Mouse (Mus musculus): Measurements from ENCODE around the gene Asb16. TPM values are rescaled to one million over a fixed set of nuclear protein-coding genes. Genes with fewer than 3 reads are reported as not detected.

Gene Asb16
- polyA plus RNA-seq, 1 experiment from 2014 or later = 0.12 TPM

DNA sequence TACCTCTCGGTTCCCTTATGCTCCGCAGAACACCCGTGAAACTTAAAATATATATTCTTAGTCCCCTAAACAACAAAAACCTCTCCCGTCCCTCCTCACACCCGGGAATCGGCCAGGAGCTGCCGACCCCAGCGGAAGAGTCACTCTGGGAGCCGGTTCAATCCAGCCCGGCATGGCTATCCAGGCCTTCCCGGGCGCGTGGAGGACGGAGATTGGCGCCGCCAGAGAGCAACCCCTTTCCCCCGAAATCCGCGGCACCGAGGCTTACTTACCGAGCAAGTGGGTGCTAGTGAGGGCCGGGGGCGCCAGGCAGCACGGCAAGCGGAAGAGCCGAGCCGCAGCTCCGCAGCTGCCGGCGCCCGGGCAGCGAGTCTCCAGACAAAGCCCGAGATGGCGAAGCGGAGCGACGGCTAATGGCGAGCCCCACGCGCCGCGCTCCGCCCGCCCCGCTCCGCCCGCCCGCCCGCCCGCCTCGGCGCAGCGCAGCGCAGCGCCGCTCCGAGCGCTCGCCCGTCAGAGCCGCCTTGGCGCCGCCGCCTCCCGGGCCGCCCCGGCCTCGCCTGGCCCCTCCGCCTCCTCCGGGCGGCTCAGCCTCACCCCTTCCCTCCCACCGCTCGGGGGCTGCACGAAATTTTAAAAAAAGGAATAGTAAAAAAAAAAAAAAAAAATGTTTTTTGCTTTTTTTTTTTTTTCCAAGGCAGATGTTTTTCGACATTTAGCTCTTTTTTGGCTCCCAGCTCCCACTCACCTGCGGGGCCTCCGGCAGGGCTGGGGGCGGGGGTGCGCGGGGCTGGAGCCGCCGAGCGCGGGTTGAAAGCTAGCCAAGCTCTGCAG, 50.2 kb downstream of the Asb16 start:
- ATAC-seq (ENCODE audit: insufficient read depth, low FRiP score) = peak; percentile 16; the same call in 1 of the 2 replicates
- WGBS = under 1% methylated on average over 84 of the region's 84 CpGs
- no peaks in the 10 kb centered on the region for H3K9me3 ChIP-seq (replicated peaks; ENCODE audit: control insufficient read depth, low read length)
- H3K4me3 ChIP-seq (replicated peaks; ENCODE audit: low read length) = peak overlapping the region; percentile 98
- peaks cover 10% of the 10 kb centered on the region for H3K36me3 ChIP-seq (ENCODE audit: control insufficient read depth, insufficient read depth, low read length)
- H3K9ac ChIP-seq (ENCODE audit: low read length) = peak overlapping the region; percentile 100
- peak overlapping the region; percentile 99 for H3K27ac ChIP-seq (ENCODE audit: low read length)
- peak overlapping the region; percentile 78 for H3K4me2 ChIP-seq (ENCODE audit: low read depth, low read length)
- H3K27me3 ChIP-seq (ENCODE audit: control insufficient read depth, insufficient read depth, low read length) = no peaks in the 10 kb centered on the region
- H3K4me1 ChIP-seq (ENCODE audit: control insufficient read depth, insufficient read depth, low read length) = peaks cover 23% of the 10 kb centered on the region

DNA sequence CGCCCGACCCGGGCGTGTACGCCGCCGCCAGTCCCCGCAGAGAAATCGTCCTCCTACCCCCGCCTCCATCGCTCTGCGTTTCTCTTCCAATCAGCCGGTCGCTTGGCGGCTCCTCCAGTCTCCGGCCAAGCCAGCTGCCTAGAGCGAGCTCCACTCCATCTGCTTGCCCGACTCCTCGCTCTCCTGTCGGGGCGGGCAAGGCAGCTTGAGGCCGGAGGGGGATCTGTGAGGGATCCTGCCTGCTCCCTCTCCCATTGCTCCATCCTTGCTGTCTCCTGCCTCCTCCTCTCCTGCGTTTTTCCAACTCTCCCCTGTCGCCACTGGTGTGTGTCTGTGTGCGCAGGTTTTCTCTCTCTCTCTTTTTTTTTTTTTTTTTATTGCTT, 50.9 kb downstream of the Asb16 start, which contains the start of gene Ubtf:
Gene Ubtf, minus strand, starts transcription at position 333 of the 383 bp plus-strand sequence.
- H3K4me3 ChIP-seq (replicated peaks; ENCODE audit: low read length) = peak within 1 kb of the TSS; percentile 98
- H3K27ac ChIP-seq (ENCODE audit: low read length) = peak within 1 kb of the TSS; percentile 99
- peak within 1 kb of the TSS; percentile 100 for H3K9ac ChIP-seq (ENCODE audit: low read length)
- H3K9me3 ChIP-seq (replicated peaks; ENCODE audit: control insufficient read depth, low read length) = no peaks in the 10 kb centered on the region
- H3K4me1 ChIP-seq (ENCODE audit: control insufficient read depth, insufficient read depth, low read length) = peaks cover 23% of the 10 kb centered on the region
- peak within 1 kb of the TSS; percentile 78 for H3K4me2 ChIP-seq (ENCODE audit: low read depth, low read length)
- whole genome bisulfite sequencing = under 1% methylated on average over 25 of the region's 25 CpGs
- peak; percentile 2; the same call in 1 of the 2 replicates for ATAC-seq (ENCODE audit: insufficient read depth, low FRiP score)
- 0 out of 2 replicates have a peak, but pooled peaks cover 4% of the 10 kb centered on the region for H3K36me3 ChIP-seq (ENCODE audit: control insufficient read depth, insufficient read depth, low read length)
- no peaks in the 10 kb centered on the region for H3K27me3 ChIP-seq (ENCODE audit: control insufficient read depth, insufficient read depth, low read length)

DNA sequence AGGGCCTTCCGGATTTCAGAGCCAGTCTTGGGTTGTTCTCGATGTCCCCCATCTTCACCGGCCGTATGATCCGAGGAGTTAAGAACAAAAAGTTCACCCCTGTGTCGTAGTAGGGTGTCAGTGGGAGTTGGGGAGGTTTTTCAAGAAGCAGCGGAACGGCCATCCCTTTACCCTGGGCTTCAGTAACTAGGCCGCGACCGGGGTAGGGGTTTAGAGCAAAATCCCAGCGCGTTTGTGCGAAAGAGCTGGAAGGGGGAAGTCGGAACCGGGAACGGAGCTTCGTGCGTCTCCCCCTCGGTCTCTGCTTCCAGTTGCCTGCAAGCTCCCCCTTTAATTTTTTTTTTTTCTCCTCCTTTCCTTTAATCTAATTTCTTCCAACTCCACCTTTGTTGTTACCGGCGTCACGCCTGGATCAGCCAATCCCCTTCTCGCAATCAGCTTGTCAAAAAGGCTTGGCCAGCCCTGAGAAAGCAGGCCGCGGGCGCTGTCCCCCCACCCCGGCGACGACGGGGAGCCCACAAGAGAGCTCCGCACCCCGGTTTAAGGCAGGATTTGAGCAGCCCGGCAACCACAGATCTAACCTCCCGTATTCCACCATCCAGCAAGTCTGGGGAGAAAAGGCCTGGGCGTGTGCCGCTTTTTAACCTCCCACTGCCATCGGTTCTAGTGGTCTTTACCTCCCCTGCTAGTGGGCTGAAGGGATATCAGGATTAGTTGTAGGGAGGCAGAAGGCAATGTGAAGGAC, 51.6 kb downstream of the Asb16 start:
- Histone ChIP-seq H3K4me2 (ENCODE audit: low read depth, low read length) (peak overlapping the region; percentile 78), H3K9ac (ENCODE audit: low read length) (peak overlapping the region; percentile 100), H3K9me3 (replicated peaks; ENCODE audit: control insufficient read depth, low read length) (no peaks in the 10 kb centered on the region), H3K4me3 (replicated peaks; ENCODE audit: low read length) (peak overlapping the region; percentile 98), H3K4me1 (ENCODE audit: control insufficient read depth, insufficient read depth, low read length) (peaks cover 22% of the 10 kb centered on the region), H3K27me3 (ENCODE audit: control insufficient read depth, insufficient read depth, low read length) (no peaks in the 10 kb centered on the region), H3K27ac (ENCODE audit: low read length) (peak overlapping the region; percentile 99), H3K36me3 (ENCODE audit: control insufficient read depth, insufficient read depth, low read length) (no peaks in the 10 kb centered on the region)
- under 1% methylated on average over 38 of the region's 38 CpGs for WGBS
- peak; percentile 16; the same call in 1 of the 2 replicates for ATAC-seq (ENCODE audit: insufficient read depth, low FRiP score)

DNA sequence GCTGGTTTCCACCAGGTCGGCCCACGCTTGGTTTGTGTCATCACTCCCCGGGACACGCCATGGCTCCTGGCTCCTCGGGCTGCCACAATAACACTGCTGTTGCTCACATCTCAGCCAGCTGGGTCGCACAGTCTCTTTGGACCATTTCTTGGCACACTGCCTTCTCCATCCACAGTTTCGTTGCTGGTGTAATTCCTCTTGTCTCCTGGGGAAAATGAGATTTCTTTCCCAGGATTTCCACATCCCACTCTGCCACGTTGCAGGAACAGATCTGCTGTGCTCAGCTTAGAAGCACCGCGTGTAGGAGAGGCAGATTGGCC, 52.1 kb downstream of the Asb16 start:
- no peak for ATAC-seq (ENCODE audit: insufficient read depth, low FRiP score)
- Histone ChIP-seq H3K4me2 (ENCODE audit: low read depth, low read length) (peak overlapping the region; percentile 78), H3K27ac (ENCODE audit: low read length) (peak overlapping the region; percentile 99), H3K9ac (ENCODE audit: low read length) (peak overlapping the region; percentile 100), H3K4me1 (ENCODE audit: control insufficient read depth, insufficient read depth, low read length) (peaks cover 17% of the 10 kb centered on the region), H3K9me3 (replicated peaks; ENCODE audit: control insufficient read depth, low read length) (no peaks in the 10 kb centered on the region), H3K36me3 (ENCODE audit: control insufficient read depth, insufficient read depth, low read length) (no peaks in the 10 kb centered on the region), H3K4me3 (replicated peaks; ENCODE audit: low read length) (peak overlapping the region; percentile 98), H3K27me3 (ENCODE audit: control insufficient read depth, insufficient read depth, low read length) (no peaks in the 10 kb centered on the region)
- WGBS = 11% methylated on average over 10 of the region's 10 CpGs

DNA sequence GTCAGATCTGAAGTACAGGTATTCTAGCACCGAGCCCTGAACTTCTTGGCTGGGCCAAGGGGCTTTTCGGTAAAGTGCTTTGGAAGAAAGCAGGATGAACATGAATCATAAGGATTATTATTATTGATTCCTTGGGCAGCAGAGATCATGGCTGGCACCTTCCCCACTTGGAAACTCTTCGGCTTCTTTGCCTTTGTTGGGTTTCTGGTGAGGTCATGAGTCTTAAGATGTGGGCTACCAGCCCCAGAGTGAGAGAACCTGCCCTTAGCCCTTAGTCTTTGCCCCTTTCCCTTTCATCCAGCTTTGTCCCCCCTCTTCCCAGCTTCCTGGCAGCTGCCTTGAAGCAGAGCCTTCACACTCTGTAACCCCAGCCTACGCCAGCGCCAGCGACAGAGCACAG, 53.4 kb downstream of the Asb16 start:
- H3K4me3 ChIP-seq (replicated peaks; ENCODE audit: low read length) = no peak overlapping the region
- peaks cover 9% of the 10 kb centered on the region for H3K4me1 ChIP-seq (ENCODE audit: control insufficient read depth, insufficient read depth, low read length)
- H3K9me3 ChIP-seq (replicated peaks; ENCODE audit: control insufficient read depth, low read length) = no peaks in the 10 kb centered on the region
- 74% methylated on average over 6 of the region's 6 CpGs for WGBS
- no peak overlapping the region for H3K27ac ChIP-seq (ENCODE audit: low read length)
- no peak for ATAC-seq (ENCODE audit: insufficient read depth, low FRiP score)
- no peak overlapping the region for H3K9ac ChIP-seq (ENCODE audit: low read length)
- no peaks in the 10 kb centered on the region for H3K27me3 ChIP-seq (ENCODE audit: control insufficient read depth, insufficient read depth, low read length)
- H3K36me3 ChIP-seq (ENCODE audit: control insufficient read depth, insufficient read depth, low read length) = no peaks in the 10 kb centered on the region
- H3K4me2 ChIP-seq (ENCODE audit: low read depth, low read length) = no peak overlapping the region

DNA sequence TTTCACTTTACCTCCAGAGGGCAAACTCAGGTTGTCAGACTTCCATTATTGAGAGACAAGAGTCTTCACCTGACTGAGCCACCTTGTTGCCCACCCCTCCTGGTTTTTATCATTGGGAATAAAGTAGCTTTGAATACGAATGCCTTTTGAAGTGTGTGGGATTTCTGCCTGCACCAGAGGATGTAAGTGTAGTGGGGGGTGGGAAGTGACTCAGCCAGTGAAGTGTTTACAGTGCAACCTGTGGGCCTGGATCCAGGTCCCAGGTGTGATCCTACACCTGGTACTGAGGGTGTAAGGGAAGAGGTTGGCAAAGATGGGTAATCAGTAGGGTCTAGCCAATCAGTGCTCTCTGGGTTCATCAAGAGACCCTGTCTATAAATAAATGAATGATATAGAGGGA, 55.0 kb downstream of the Asb16 start:
- no peak for ATAC-seq (ENCODE audit: insufficient read depth, low FRiP score)
- H3K4me1 ChIP-seq (ENCODE audit: control insufficient read depth, insufficient read depth, low read length) = peaks cover 9% of the 10 kb centered on the region
- WGBS = 69% methylated on average over 1 of the region's 1 CpGs

DNA sequence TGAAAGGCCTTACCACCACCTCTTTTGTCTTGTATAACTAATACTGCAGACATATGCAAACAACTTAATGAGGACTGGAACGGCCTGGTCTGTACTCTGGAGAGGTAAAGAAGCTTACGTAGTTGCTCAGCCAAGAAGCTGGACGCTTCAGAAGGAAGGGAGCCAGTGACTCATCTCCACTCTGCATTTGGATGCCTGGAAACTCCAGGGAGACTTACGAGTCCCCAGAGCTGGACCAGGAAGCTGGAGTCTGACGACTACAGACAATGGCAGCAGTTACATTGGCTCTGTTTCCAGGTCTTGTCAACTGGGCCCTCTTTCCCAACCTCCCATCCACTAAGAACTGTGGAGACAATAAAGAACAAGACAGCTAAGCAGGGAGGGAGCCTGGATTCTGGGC, 58.7 kb downstream of the Asb16 start:
- Histone ChIP-seq H3K4me3 (replicated peaks; ENCODE audit: low read length) (no peak overlapping the region), H3K9me3 (replicated peaks; ENCODE audit: control insufficient read depth, low read length) (no peaks in the 10 kb centered on the region), H3K27me3 (ENCODE audit: control insufficient read depth, insufficient read depth, low read length) (no peaks in the 10 kb centered on the region), H3K4me1 (ENCODE audit: control insufficient read depth, insufficient read depth, low read length) (no peaks in the 10 kb centered on the region), H3K36me3 (ENCODE audit: control insufficient read depth, insufficient read depth, low read length) (no peaks in the 10 kb centered on the region), H3K27ac (ENCODE audit: low read length) (no peak overlapping the region), H3K9ac (ENCODE audit: low read length) (no peak overlapping the region), H3K4me2 (ENCODE audit: low read depth, low read length) (no peak overlapping the region)
- 51% methylated on average over 5 of the region's 5 CpGs for WGBS
- no peak for ATAC-seq (ENCODE audit: insufficient read depth, low FRiP score)

More for the DNA sequence above, 55.0 kb downstream of the Asb16 start:
- Histone ChIP-seq H3K4me2 (ENCODE audit: low read depth, low read length) (no peak overlapping the region), H3K27me3 (ENCODE audit: control insufficient read depth, insufficient read depth, low read length) (no peaks in the 10 kb centered on the region), H3K9me3 (replicated peaks; ENCODE audit: control insufficient read depth, low read length) (no peaks in the 10 kb centered on the region), H3K9ac (ENCODE audit: low read length) (no peak overlapping the region), H3K27ac (ENCODE audit: low read length) (no peak overlapping the region), H3K4me3 (replicated peaks; ENCODE audit: low read length) (no peak overlapping the region), H3K36me3 (ENCODE audit: control insufficient read depth, insufficient read depth, low read length) (no peaks in the 10 kb centered on the region)

DNA sequence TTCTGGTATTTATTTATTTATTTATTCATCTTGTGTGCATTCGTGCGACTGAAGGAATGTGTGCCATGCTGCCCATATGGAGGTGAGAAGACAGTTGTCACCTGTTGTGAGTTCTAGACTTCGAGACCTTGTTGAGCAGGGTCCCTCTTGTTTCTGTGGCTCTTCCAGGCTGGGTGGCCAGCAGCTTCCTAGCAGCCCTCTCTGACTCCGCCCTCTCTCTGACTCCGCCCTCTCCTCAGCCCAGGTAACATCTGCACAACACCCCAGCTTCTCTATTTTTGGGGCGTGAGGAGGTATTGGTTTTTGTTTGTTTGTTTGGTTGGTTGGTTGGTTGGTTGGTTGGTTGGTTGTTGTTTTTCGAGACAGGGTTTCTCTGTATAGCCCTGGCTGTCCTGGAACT, 59.3 kb downstream of the Asb16 start:
- no peak for ATAC-seq (ENCODE audit: insufficient read depth, low FRiP score)
- WGBS = 72% methylated on average over 7 of the region's 7 CpGs
- H3K4me3 ChIP-seq (replicated peaks; ENCODE audit: low read length) = no peak overlapping the region
- no peak overlapping the region for H3K4me2 ChIP-seq (ENCODE audit: low read depth, low read length)
- no peaks in the 10 kb centered on the region for H3K9me3 ChIP-seq (replicated peaks; ENCODE audit: control insufficient read depth, low read length)
- H3K27ac ChIP-seq (ENCODE audit: low read length) = no peak overlapping the region
- no peaks in the 10 kb centered on the region for H3K27me3 ChIP-seq (ENCODE audit: control insufficient read depth, insufficient read depth, low read length)
- H3K4me1 ChIP-seq (ENCODE audit: control insufficient read depth, insufficient read depth, low read length) = no peaks in the 10 kb centered on the region
- H3K36me3 ChIP-seq (ENCODE audit: control insufficient read depth, insufficient read depth, low read length) = no peaks in the 10 kb centered on the region
- no peak overlapping the region for H3K9ac ChIP-seq (ENCODE audit: low read length)
